Mouse (Mus musculus) cerebellum, adult 2 months (tissue): ENCODE data around the gene Ugt1a6b.

Experiments
- CTCF ChIP-seq: fragments of 200-500 bp; IDR thresholded peaks from 2 replicates; pipeline ENCODE4 v1.5.1; 2011; ENCODE audit warnings: low read depth, mild to moderate bottlenecking, control low read depth, low read length, moderate library complexity, borderline replicate concordance; ENCODE audit not compliant: insufficient read depth
- POLR2A ChIP-seq: fragments of 200-500 bp; IDR thresholded peaks from 2 replicates; pipeline ENCODE4 v1.6.1; 2011; ENCODE audit warnings: low read length, control low read depth, borderline replicate concordance; ENCODE audit not compliant: insufficient read depth

- TF ChIP-seq CTCF: no peak
- no peak for TF ChIP-seq POLR2A
These were observed 92.6 kb downstream of the Ugt1a6b start for GRCm38 (mm10) chr1:88195687-88196086.
